Mouse (Mus musculus) activated CD4-positive, CD25-positive, alpha-beta regulatory T cell, adult 4 months (primary cell): ENCODE results near the gene Olfr66. TPM values are rescaled to one million over a fixed set of nuclear protein-coding genes. Genes with fewer than 3 reads are reported as not detected.

ENCODE experiments used
- polyA plus RNA-seq, 2 experiments: library from polyadenylated mRNA; unstranded; fragments of 100-300 nt; shearing (Covaris generic); gene quantifications; one replicate each; pipeline ENCODE4 v1.2.1; 2017

Gene Olfr66
- polyA plus RNA-seq, 2 experiments from 2014 or later: 0.19 TPM; not detected in 1

Other genes starting within 250 kb of the Olfr66 start
- not detected for gene Olfr622, start 243.6 kb downstream of the Olfr66 start, polyA plus RNA-seq
- gene Olfr623, start 222.6 kb downstream of the Olfr66 start, polyA plus RNA-seq: not detected
- not detected for gene Olfr624, start 215.1 kb downstream of the Olfr66 start, polyA plus RNA-seq
- gene Olfr625-ps1, start 203.5 kb downstream of the Olfr66 start, polyA plus RNA-seq: not detected
- gene Olfr243, start 171.6 kb downstream of the Olfr66 start, polyA plus RNA-seq: not detected
- gene Olfr628, start 155.9 kb downstream of the Olfr66 start, polyA plus RNA-seq: not detected
- not detected for gene Olfr629, start 141.3 kb downstream of the Olfr66 start, polyA plus RNA-seq
- gene Olfr630, start 128.9 kb downstream of the Olfr66 start, polyA plus RNA-seq: not detected
- gene Olfr69, start 114.7 kb downstream of the Olfr66 start, polyA plus RNA-seq: not detected
- gene Olfr68, start 106.6 kb downstream of the Olfr66 start, polyA plus RNA-seq: not detected
- not detected for gene Olfr67, start 94.4 kb downstream of the Olfr66 start, polyA plus RNA-seq
- gene Hbb-bt, start 72.3 kb downstream of the Olfr66 start, polyA plus RNA-seq: 100 to 1,000 TPM in 1 of 2 experiments, 1 to 10 TPM in 1; 1.3 to 103 TPM
- 100 to 1,000 TPM in 1 of 2 experiments, 1 to 10 TPM in 1; 8.3 to 367 TPM for gene Hbb-bs, start 58.2 kb downstream of the Olfr66 start, polyA plus RNA-seq
- gene Hbb-bh2, start 45.7 kb downstream of the Olfr66 start, polyA plus RNA-seq: not detected
- not detected for gene Hbb-bh1, start 43.1 kb downstream of the Olfr66 start, polyA plus RNA-seq
- gene Hbb-y, start 33.0 kb downstream of the Olfr66 start, polyA plus RNA-seq: not detected
- not detected for gene Olfr64, start 8.2 kb upstream of the Olfr66 start, polyA plus RNA-seq
- gene Olfr65, start 17.2 kb upstream of the Olfr66 start, polyA plus RNA-seq: not detected
- gene Olfr631, start 42.6 kb upstream of the Olfr66 start, polyA plus RNA-seq: not detected
- not detected for gene Olfr632, start 48.1 kb upstream of the Olfr66 start, polyA plus RNA-seq
- not detected for gene Olfr633, start 58.2 kb upstream of the Olfr66 start, polyA plus RNA-seq
- under 1 TPM in 1 of 2 experiments, not detected in 1; 0.08 TPM for gene Olfr635, start 84.9 kb upstream of the Olfr66 start, polyA plus RNA-seq
- gene Olfr638, start 112.5 kb upstream of the Olfr66 start, polyA plus RNA-seq: not detected
- not detected for gene Olfr639, start 131.1 kb upstream of the Olfr66 start, polyA plus RNA-seq
- gene Olfr640, start 139.3 kb upstream of the Olfr66 start, polyA plus RNA-seq: not detected
- gene Olfr641, start 149.2 kb upstream of the Olfr66 start, polyA plus RNA-seq: not detected
- under 1 TPM in 1 of 2 experiments, not detected in 1; 0.07 TPM for gene Olfr642, start 166.4 kb upstream of the Olfr66 start, polyA plus RNA-seq
- not detected for gene 4930516K23Rik, start 175.2 kb upstream of the Olfr66 start, polyA plus RNA-seq
- gene Olfr644, start 185.6 kb upstream of the Olfr66 start, polyA plus RNA-seq: not detected
- not detected for gene Olfr645, start 199.2 kb upstream of the Olfr66 start, polyA plus RNA-seq
- not detected for gene Olfr646, start 218.6 kb upstream of the Olfr66 start, polyA plus RNA-seq
- gene Ubqln5, start 243.6 kb upstream of the Olfr66 start, polyA plus RNA-seq: not detected